Mouse (Mus musculus): ENCODE measurements around the gene Csrp1. TPM values are rescaled to one million over a fixed set of nuclear protein-coding genes. Genes with fewer than 3 reads are reported as not detected.
A peak's percentile ranks its signal among the peaks of the same experiment; 100 is the strongest.

Csrp1 gene
- total and polyA plus RNA-seq, 2 experiments from 2014 or later: 33.0 to 95.2 TPM

DNA sequence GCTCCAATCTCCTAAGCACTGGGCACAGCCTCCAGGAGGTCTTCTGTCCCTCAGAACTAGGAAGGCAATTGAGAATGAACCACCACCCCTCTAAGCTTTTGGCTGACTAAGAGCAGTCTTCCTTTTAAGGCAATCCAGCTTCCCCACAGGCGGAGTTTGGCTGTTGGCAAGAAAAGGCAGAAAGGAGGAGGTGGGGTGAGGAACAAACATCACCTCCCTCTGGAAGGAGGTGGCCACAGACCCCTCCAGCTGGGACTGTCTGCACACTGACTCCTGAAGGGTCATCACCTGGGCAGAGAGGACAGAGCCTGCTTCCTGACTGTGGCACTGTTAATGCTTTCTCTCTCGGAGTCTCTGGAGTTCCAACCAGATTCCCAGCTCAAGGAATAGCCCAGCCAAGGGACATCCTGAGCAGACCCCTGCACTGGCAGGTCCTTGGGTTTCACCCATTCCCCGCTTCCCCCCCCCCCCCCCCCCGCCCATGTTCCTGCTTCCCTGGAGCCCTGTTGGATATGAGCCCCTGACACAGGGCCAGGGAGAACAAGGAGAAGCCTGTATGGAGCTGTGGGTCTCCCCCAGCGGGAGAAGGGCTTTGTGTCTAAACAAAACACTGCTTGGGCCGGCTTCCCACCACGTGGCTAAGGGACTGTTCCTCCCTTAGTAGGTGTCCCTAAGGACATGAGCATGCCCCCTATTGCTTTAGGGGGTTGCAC is 14.5 kb downstream of the Csrp1 start:
- Histone ChIP-seq H3K4me2 (ENCODE audit: low read depth, low read length) (no peak overlapping the region; the same call in 1 of the 2 replicates), H3K36me3 (ENCODE audit: insufficient read depth, low read length) (no peaks in the 10 kb centered on the region), H3K9me3 (ENCODE audit: low read length) (no peaks in the 10 kb centered on the region), H3K27ac (peak overlapping the region; percentile 17; the same call in 1 of the 2 replicates), H3K27me3 (ENCODE audit: insufficient read depth, low read length) (no peaks in the 10 kb centered on the region), H3K4me3 (ENCODE audit: low read length) (no peak overlapping the region), H3K4me1 (ENCODE audit: insufficient read depth, low read length) (peaks cover 16% of the 10 kb centered on the region), H3K9ac (replicated peaks; ENCODE audit: low read length) (no peak overlapping the region)
- peak; percentile 85 for ATAC-seq
- DNase-seq (ENCODE audit: low spot score): peak; percentile 80
- no peak for TF ChIP-seq CTCF (IDR thresholded peaks at IDR 0.05; ENCODE audit: low read depth)
- WGBS: 24% methylated on average over 5 of the region's 7 CpGs

- no peaks in the 10 kb centered on the region for H3K27me3 ChIP-seq (ENCODE audit: insufficient read depth, low read length)
- TF ChIP-seq CTCF (IDR thresholded peaks at IDR 0.05; ENCODE audit: low read depth): no peak
- no peak overlapping the region for H3K4me2 ChIP-seq (ENCODE audit: low read depth, low read length)
- ATAC-seq: no peak
- peaks cover 16% of the 10 kb centered on the region for H3K4me1 ChIP-seq (ENCODE audit: insufficient read depth, low read length)
- no peak overlapping the region for H3K4me3 ChIP-seq (ENCODE audit: low read length)
- 50% methylated on average over 6 of the region's 6 CpGs for WGBS
- no peaks in the 10 kb centered on the region for H3K9me3 ChIP-seq (ENCODE audit: low read length)
- DNase-seq (ENCODE audit: low spot score): no peak
- H3K9ac ChIP-seq (replicated peaks; ENCODE audit: low read length): no peak overlapping the region
- no peaks in the 10 kb centered on the region for H3K36me3 ChIP-seq (ENCODE audit: insufficient read depth, low read length)
- H3K27ac ChIP-seq: peak overlapping the region; percentile 16; the same call in 1 of the 2 replicates
Observed at GRCm38 (mm10) chr1:135735460-135735859, 15.6 kb downstream of the Csrp1 start.

- no peak overlapping the region for H3K27ac ChIP-seq
- H3K4me3 ChIP-seq (ENCODE audit: low read length): no peak overlapping the region
- no peak overlapping the region for H3K9ac ChIP-seq (replicated peaks; ENCODE audit: low read length)
- H3K4me1 ChIP-seq (ENCODE audit: insufficient read depth, low read length): peaks cover 7% of the 10 kb centered on the region; the same call in 1 of the 2 replicates
- TF ChIP-seq CTCF (IDR thresholded peaks at IDR 0.05; ENCODE audit: low read depth): no peak
- H3K4me2 ChIP-seq (ENCODE audit: low read depth, low read length): no peak overlapping the region
- no peaks in the 10 kb centered on the region for H3K9me3 ChIP-seq (ENCODE audit: low read length)
- ATAC-seq: no peak
- DNase-seq (ENCODE audit: low spot score): no peak
- WGBS: 83% methylated on average over 7 of the region's 7 CpGs
- H3K36me3 ChIP-seq (ENCODE audit: insufficient read depth, low read length): no peaks in the 10 kb centered on the region; the same call in 1 of the 2 replicates
- H3K27me3 ChIP-seq (ENCODE audit: insufficient read depth, low read length): no peaks in the 10 kb centered on the region
Observed at GRCm38 (mm10) chr1:135744987-135745386, 25.1 kb downstream of the Csrp1 start.

- H3K27ac ChIP-seq: no peak overlapping the region
- H3K4me2 ChIP-seq (ENCODE audit: low read depth, low read length): no peak overlapping the region
- no peak for TF ChIP-seq CTCF (IDR thresholded peaks at IDR 0.05; ENCODE audit: low read depth)
- DNase-seq (ENCODE audit: low spot score) (no peak), ATAC-seq (no peak)
- 83% methylated on average over 4 of the region's 4 CpGs for WGBS
- no peaks in the 10 kb centered on the region; the same call in 1 of the 2 replicates for H3K36me3 ChIP-seq (ENCODE audit: insufficient read depth, low read length)
- no peaks in the 10 kb centered on the region for H3K9me3 ChIP-seq (ENCODE audit: low read length)
- peaks cover 2% of the 10 kb centered on the region; the same call in 1 of the 2 replicates for H3K4me1 ChIP-seq (ENCODE audit: insufficient read depth, low read length)
- H3K9ac ChIP-seq (replicated peaks; ENCODE audit: low read length): no peak overlapping the region
- no peaks in the 10 kb centered on the region for H3K27me3 ChIP-seq (ENCODE audit: insufficient read depth, low read length)
- H3K4me3 ChIP-seq (ENCODE audit: low read length): no peak overlapping the region
Observed at GRCm38 (mm10) chr1:135746248-135746647, 26.4 kb downstream of the Csrp1 start.

- Histone ChIP-seq H3K4me3 (ENCODE audit: low read length) (no peak overlapping the region), H3K4me1 (ENCODE audit: insufficient read depth, low read length) (no peaks in the 10 kb centered on the region), H3K9me3 (ENCODE audit: low read length) (no peaks in the 10 kb centered on the region), H3K9ac (replicated peaks; ENCODE audit: low read length) (no peak overlapping the region), H3K27ac (no peak overlapping the region), H3K27me3 (ENCODE audit: insufficient read depth, low read length) (no peaks in the 10 kb centered on the region), H3K36me3 (ENCODE audit: insufficient read depth, low read length) (no peaks in the 10 kb centered on the region), H3K4me2 (ENCODE audit: low read depth, low read length) (no peak overlapping the region)
- peak; percentile 98 for ATAC-seq
- DNase-seq (ENCODE audit: low spot score): peak; percentile 97
- peak; percentile 99 for TF ChIP-seq CTCF (IDR thresholded peaks at IDR 0.05; ENCODE audit: low read depth)
- 13% methylated on average over 10 of the region's 10 CpGs for WGBS
Observed at GRCm38 (mm10) chr1:135752737-135753348, 33.0 kb downstream of the Csrp1 start.

DNA sequence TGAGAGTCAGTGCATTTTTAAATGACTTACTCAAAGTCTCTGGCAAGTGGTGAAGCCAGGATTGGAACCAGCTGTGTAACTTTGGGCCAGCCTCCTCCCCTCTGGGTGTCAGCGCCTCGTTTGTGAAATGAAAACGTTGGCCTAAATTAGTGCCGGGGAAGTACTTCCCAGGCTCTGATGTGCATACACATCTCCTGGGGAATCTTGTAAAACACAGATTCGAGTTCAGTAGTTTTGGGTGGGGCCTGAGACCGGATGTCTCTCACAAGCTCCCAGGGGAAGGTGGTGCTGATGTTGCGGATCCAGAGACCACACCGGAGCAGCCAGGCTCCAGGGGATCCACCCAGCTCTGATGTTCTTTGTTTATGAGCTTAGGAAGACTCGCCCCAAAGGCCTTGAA is 35.4 kb downstream of the Csrp1 start:
- H3K9me3 ChIP-seq (ENCODE audit: low read length): no peaks in the 10 kb centered on the region
- no peaks in the 10 kb centered on the region for H3K4me1 ChIP-seq (ENCODE audit: insufficient read depth, low read length)
- WGBS: 66% methylated on average over 9 of the region's 9 CpGs
- H3K36me3 ChIP-seq (ENCODE audit: insufficient read depth, low read length): no peaks in the 10 kb centered on the region
- H3K4me3 ChIP-seq (ENCODE audit: low read length): no peak overlapping the region
- H3K27ac ChIP-seq: no peak overlapping the region
- H3K4me2 ChIP-seq (ENCODE audit: low read depth, low read length): no peak overlapping the region
- no peak for TF ChIP-seq CTCF (IDR thresholded peaks at IDR 0.05; ENCODE audit: low read depth)
- ATAC-seq (no peak), DNase-seq (ENCODE audit: low spot score) (no peak)
- no peaks in the 10 kb centered on the region for H3K27me3 ChIP-seq (ENCODE audit: insufficient read depth, low read length)
- no peak overlapping the region for H3K9ac ChIP-seq (replicated peaks; ENCODE audit: low read length)

DNA sequence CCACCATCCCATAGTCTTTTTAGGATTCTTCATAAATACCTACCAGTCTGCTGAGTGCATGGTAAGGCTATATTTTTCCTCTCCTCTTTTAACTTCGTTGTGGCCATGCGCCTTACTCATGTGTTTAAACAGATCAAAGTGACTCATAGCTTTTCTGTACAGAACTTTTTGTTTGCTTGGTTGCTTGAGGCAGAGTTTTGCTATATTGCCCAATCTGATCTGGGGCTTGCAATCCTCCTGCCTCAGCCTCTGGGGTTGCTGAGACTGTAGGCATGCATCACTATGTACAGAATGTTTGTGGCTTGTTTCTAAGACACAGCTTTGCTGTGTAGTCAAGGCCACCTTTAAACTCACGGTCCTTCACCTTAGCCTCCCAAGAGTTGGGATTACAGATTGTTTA is 36.1 kb downstream of the Csrp1 start:
- no peak for TF ChIP-seq CTCF (IDR thresholded peaks at IDR 0.05; ENCODE audit: low read depth)
- no peak overlapping the region for H3K9ac ChIP-seq (replicated peaks; ENCODE audit: low read length)
- DNase-seq (ENCODE audit: low spot score) (no peak), ATAC-seq (no peak)
- H3K27ac ChIP-seq: no peak overlapping the region
- 90% methylated on average over 3 of the region's 3 CpGs for WGBS
- H3K4me2 ChIP-seq (ENCODE audit: low read depth, low read length): no peak overlapping the region
- H3K4me1 ChIP-seq (ENCODE audit: insufficient read depth, low read length): no peaks in the 10 kb centered on the region
- H3K4me3 ChIP-seq (ENCODE audit: low read length): no peak overlapping the region
- H3K27me3 ChIP-seq (ENCODE audit: insufficient read depth, low read length): no peaks in the 10 kb centered on the region
- no peaks in the 10 kb centered on the region for H3K36me3 ChIP-seq (ENCODE audit: insufficient read depth, low read length)
- no peaks in the 10 kb centered on the region for H3K9me3 ChIP-seq (ENCODE audit: low read length)

Data from hindbrain, postnatal 0 days (tissue).